In genomic region chr2:152739842-152740260, GRCm38 (mm10) we compare ENCODE assay signal across 8 mouse cellular contexts. TPM values are rescaled to one million over a fixed set of nuclear protein-coding genes. Genes with fewer than 3 reads are reported as not detected.
DNase-seq lines count a peak whose midpoint lies in the region; ATAC-seq and TF ChIP-seq lines count a peak whose summit lies in the region.

No protein-coding gene starts in this region.

- no peaks in the 10 kb centered on the region for H3K36me3 ChIP-seq in heart, embryonic 15.5 days
- H3K36me3 ChIP-seq in limb, embryonic 15.5 days = no peaks in the 10 kb centered on the region
- no peaks in the 10 kb centered on the region for H3K36me3 ChIP-seq in neural tube, embryonic 12.5 days

- peaks cover 16% of the 10 kb centered on the region; the same call in 1 of the 2 replicates for H3K4me1 ChIP-seq in cerebellum, adult 2 months (ENCODE audit: control insufficient read depth, insufficient read depth, low read length)
- H3K4me1 ChIP-seq in heart, embryonic 15.5 days (replicated peaks) = peaks cover 63% of the 10 kb centered on the region
- peaks cover 63% of the 10 kb centered on the region for H3K4me1 ChIP-seq in limb, embryonic 15.5 days
- H3K4me1 ChIP-seq in neural tube, embryonic 12.5 days = peaks cover 59% of the 10 kb centered on the region

- CTCF ChIA-PET in Patski (lab: Charles Lee) = interaction anchor here (0.8 to 4.0 kb wide), 4 partner anchors 27 to 61 kb away, joined by 3 to 21 read pairs (median 6); no protein-coding TSS in a partner anchor

- POLR2A ChIA-PET in Patski (lab: Charles Lee) = interaction anchor here (0.6 to 1.4 kb wide), 4 partner anchors 12 to 91 kb away, joined by 3 to 6 read pairs (median 4); no protein-coding TSS in a partner anchor

- no peak for DNase-seq in cerebellum, adult 2 months
- no peak for DNase-seq in cerebellum, postnatal 10 days
- DNase-seq in Patski (ENCODE audit: low read depth, low spot score) = no peak
- no peak for DNase-seq in layer of hippocampus, adult 8-10 months (ENCODE audit: low spot score in 2 of 2)
- no peak for DNase-seq in ovary, postnatal 14 days (ENCODE audit: low spot score)

- H3K9ac ChIP-seq in heart, embryonic 15.5 days = no peak overlapping the region
- H3K9ac ChIP-seq in limb, embryonic 15.5 days = no peak overlapping the region
- no peak overlapping the region for H3K9ac ChIP-seq in neural tube, embryonic 12.5 days

- H3K27ac ChIP-seq in cerebellum, adult 2 months (ENCODE audit: insufficient read depth, low read length) = peak overlapping the region; percentile 28; the same call in 1 of the 2 replicates
- H3K27ac ChIP-seq in heart, embryonic 15.5 days = peak overlapping the region; percentile 86
- peak overlapping the region; percentile 94 for H3K27ac ChIP-seq in limb, embryonic 15.5 days
- no peak overlapping the region for H3K27ac ChIP-seq in neural tube, embryonic 12.5 days

- 91% methylated on average over 3 of the region's 3 CpGs for WGBS in cerebellum, adult 2 months
- 27% methylated on average over 3 of the region's 3 CpGs for WGBS in heart, embryonic 15.5 days
- 11% methylated on average over 3 of the region's 3 CpGs for WGBS in limb, embryonic 15.5 days
- WGBS in neural tube, embryonic 12.5 days = 33% methylated on average over 3 of the region's 3 CpGs

- TF ChIP-seq CTCF in cerebellum, adult 2 months (IDR thresholded peaks at IDR 0.05; ENCODE audit: borderline replicate concordance, insufficient read depth, low read depth, low read length) = no peak
- no peak for TF ChIP-seq CTCF in Patski (IDR thresholded peaks at IDR 0.05)

- H3K4me3 ChIP-seq in cerebellum, adult 2 months (replicated peaks; ENCODE audit: insufficient read depth, low read depth, low read length) = no peak overlapping the region
- H3K4me3 ChIP-seq in heart, embryonic 15.5 days = no peak overlapping the region; the same call in 1 of the 2 replicates
- peak overlapping the region; percentile 79 for H3K4me3 ChIP-seq in limb, embryonic 15.5 days
- H3K4me3 ChIP-seq in neural tube, embryonic 12.5 days = no peak overlapping the region

- peak overlapping the region; percentile 73; the same call in 1 of the 2 replicates for H3K4me2 ChIP-seq in heart, embryonic 15.5 days
- peak overlapping the region; percentile 82 for H3K4me2 ChIP-seq in limb, embryonic 15.5 days
- peak overlapping the region; percentile 92 for H3K4me2 ChIP-seq in neural tube, embryonic 12.5 days (replicated peaks)

- in situ Hi-C loops in Patski (cut with MboI; ENCODE audit: low pct_unique_long_range_greater_than_20kb) = loop anchor here (5.0 to 10.0 kb wide), 4 partner anchors 38 to 167 kb away; no protein-coding TSS in a partner anchor

- no peak for TF ChIP-seq POLR2A in cerebellum, adult 2 months (IDR thresholded peaks at IDR 0.05; ENCODE audit: borderline replicate concordance, insufficient read depth, low read length)

- H3K27me3 ChIP-seq in cerebellum, adult 2 months (ENCODE audit: control insufficient read depth, insufficient read depth, low read length) = no peaks in the 10 kb centered on the region
- no peaks in the 10 kb centered on the region for H3K27me3 ChIP-seq in Patski
- H3K27me3 ChIP-seq in heart, embryonic 15.5 days = no peaks in the 10 kb centered on the region
- no peaks in the 10 kb centered on the region for H3K27me3 ChIP-seq in limb, embryonic 15.5 days
- no peaks in the 10 kb centered on the region for H3K27me3 ChIP-seq in neural tube, embryonic 12.5 days (replicated peaks)

- ATAC-seq in Patski = peak; percentile 22
- no peak for ATAC-seq in heart, embryonic 15.5 days (replicated peaks; ENCODE audit: insufficient number of reproducible peaks, insufficient read depth, low FRiP score, low read depth)
- no peak for ATAC-seq in limb, embryonic 15.5 days (ENCODE audit: insufficient number of reproducible peaks, low FRiP score, low TSS enrichment, low read depth)
- no peak for ATAC-seq in neural tube, embryonic 12.5 days (ENCODE audit: low FRiP score, low read depth)

- no peaks in the 10 kb centered on the region for H3K9me3 ChIP-seq in heart, embryonic 15.5 days (replicated peaks)
- H3K9me3 ChIP-seq in limb, embryonic 15.5 days = no peaks in the 10 kb centered on the region
- no peaks in the 10 kb centered on the region for H3K9me3 ChIP-seq in neural tube, embryonic 12.5 days

RNA-seq across cellular contexts. Expression of gene Id1, which starts 3.8 kb away (rescaled TPM):
- 63.8 and 68.7 TPM in 2 replicates for polyA plus RNA-seq in cerebellum, adult 2 months (2012; rRNA removed)
- 117 TPM for polyA plus RNA-seq in Patski (2021)
- 61.9 and 63.1 TPM in 2 replicates for polyA plus RNA-seq in heart, embryonic 15.5 days (2015; fragmentation: Nextera tagmentation; extraction: Ambion mirVana)
- 167 and 168 TPM in 2 replicates for polyA plus RNA-seq in limb, embryonic 15.5 days (2015; fragmentation: Nextera tagmentation; extraction: Ambion mirVana)
- 103 and 107 TPM in 2 replicates for polyA plus RNA-seq in neural tube, embryonic 12.5 days (2016; fragmentation: Nextera tagmentation; extraction: Ambion mirVana)
- total RNA-seq in layer of hippocampus, adult 8-10 months (2022) = 10 to 100 TPM; 18.1 to 24.9 (median 22.5) TPM

RNA-seq across cellular contexts. Expression of gene Cox4i2, which starts 14.1 kb away (rescaled TPM):
- 9.2 and 9.7 TPM in 2 replicates for polyA plus RNA-seq in cerebellum, adult 2 months (2012; rRNA removed)
- 0.14 TPM for polyA plus RNA-seq in Patski (2021)
- polyA plus RNA-seq in heart, embryonic 15.5 days (2015; fragmentation: Nextera tagmentation; extraction: Ambion mirVana) = 20.8 and 24.2 TPM in 2 replicates
- polyA plus RNA-seq in limb, embryonic 15.5 days (2015; fragmentation: Nextera tagmentation; extraction: Ambion mirVana) = 33.9 and 36.2 TPM in 2 replicates
- 3.7 and 4.4 TPM in 2 replicates for polyA plus RNA-seq in neural tube, embryonic 12.5 days (2016; fragmentation: Nextera tagmentation; extraction: Ambion mirVana)
- total RNA-seq in layer of hippocampus, adult 8-10 months (2022) = 1 to 10 TPM in 3 of 4 experiments, under 1 TPM in 1; 0.92 to 2.4 (median 2.2) TPM

RNA-seq across cellular contexts. Expression of gene Mcts2, which starts 53.0 kb away (rescaled TPM):
- 19.2 and 19.9 TPM in 2 replicates for polyA plus RNA-seq in cerebellum, adult 2 months (2012; rRNA removed)
- polyA plus RNA-seq in Patski (2021) = 19.9 TPM
- 18.9 and 20.3 TPM in 2 replicates for polyA plus RNA-seq in heart, embryonic 15.5 days (2015; fragmentation: Nextera tagmentation; extraction: Ambion mirVana)
- polyA plus RNA-seq in limb, embryonic 15.5 days (2015; fragmentation: Nextera tagmentation; extraction: Ambion mirVana) = 22.0 and 24.2 TPM in 2 replicates
- polyA plus RNA-seq in neural tube, embryonic 12.5 days (2016; fragmentation: Nextera tagmentation; extraction: Ambion mirVana) = 42.8 and 47.7 TPM in 2 replicates
- total RNA-seq in layer of hippocampus, adult 8-10 months (2022) = 10 to 100 TPM; 17.7 to 21.8 (median 19.0) TPM
